8 mouse cellular contexts compared by ENCODE assay signal in genomic region chr2:25582466-25583119, GRCm38 (mm10). TPM values are rescaled to one million over a fixed set of nuclear protein-coding genes. Genes with fewer than 3 reads are reported as not detected.
A peak's percentile ranks its signal among the peaks of the same experiment; 100 is the strongest.
DNase-seq lines count a peak whose midpoint lies in the region; ATAC-seq and TF ChIP-seq lines count a peak whose summit lies in the region.

No protein-coding gene starts in this region.

- peaks cover 4% of the 10 kb centered on the region for H3K4me1 ChIP-seq in kidney, adult 2 months (ENCODE audit: control insufficient read depth, insufficient read depth, low read length)
- H3K4me1 ChIP-seq in forebrain, embryonic 15.5 days = peaks cover 48% of the 10 kb centered on the region
- H3K4me1 ChIP-seq in olfactory bulb, adult 2 months (ENCODE audit: control insufficient read depth, insufficient read depth, low read length) = peaks cover 52% of the 10 kb centered on the region

- H3K36me3 ChIP-seq in kidney, adult 2 months (ENCODE audit: control insufficient read depth, insufficient read depth, low read length) = no peaks in the 10 kb centered on the region; the same call in 1 of the 2 replicates
- peaks cover 30% of the 10 kb centered on the region for H3K36me3 ChIP-seq in forebrain, embryonic 15.5 days

- peak; percentile 56 to 62 for DNase-seq in kidney, postnatal 4 days
- DNase-seq in kidney, adult 2 months = no peak
- DNase-seq in cerebellum, adult 11-12 months = peak; percentile 79
- DNase-seq in left cerebral cortex, adult 2 months (ENCODE audit: extremely low spot score in 1 of 2, low spot score in 2 of 2) = peak; percentile 85 to 88
- no peak for DNase-seq in gastrocnemius, postnatal 25 days
- no peak for DNase-seq in kidney, adult 18-20 months

- no peaks in the 10 kb centered on the region for H3K9me3 ChIP-seq in forebrain, embryonic 15.5 days

- no peak overlapping the region for H3K4me2 ChIP-seq in forebrain, embryonic 15.5 days (replicated peaks)

- intact Hi-C loops in left cerebral cortex, adult 2 months (cut with DNase I) = loop anchor here (5.0 kb wide), 1 partner anchor 35 kb away; the partner anchor contains the start of gene Traf2

- no peak for ATAC-seq in forebrain, embryonic 15.5 days (replicated peaks)

- H3K27me3 ChIP-seq in kidney, adult 2 months (replicated peaks; ENCODE audit: control insufficient read depth, insufficient read depth, low read length) = peaks cover 7% of the 10 kb centered on the region
- H3K27me3 ChIP-seq in forebrain, embryonic 15.5 days = peaks cover 36% of the 10 kb centered on the region

- H3K27ac ChIP-seq in kidney, adult 2 months (ENCODE audit: insufficient read depth, low read depth, low read length) = no peak overlapping the region
- peak overlapping the region; percentile 6; the same call in 1 of the 2 replicates for H3K27ac ChIP-seq in forebrain, embryonic 15.5 days (replicated peaks)
- H3K27ac ChIP-seq in left cerebral cortex, adult 2 months = peak overlapping the region; percentile 96
- H3K27ac ChIP-seq in olfactory bulb, adult 2 months (ENCODE audit: insufficient read depth, low read depth, low read length) = peak overlapping the region; percentile 72

- no peak for TF ChIP-seq POLR2A in kidney, adult 2 months (IDR thresholded peaks at IDR 0.05; ENCODE audit: low read depth, low read length)
- no peak for TF ChIP-seq POLR2A in olfactory bulb, adult 2 months (IDR thresholded peaks at IDR 0.05; ENCODE audit: insufficient read depth, low read depth, low read length)

- H3K9ac ChIP-seq in forebrain, embryonic 15.5 days (replicated peaks) = no peak overlapping the region; the same call in 1 of the 2 replicates

- WGBS in kidney, adult 2 months = 50% methylated on average over 12 of the region's 12 CpGs
- WGBS in forebrain, embryonic 15.5 days = 48% methylated on average over 12 of the region's 12 CpGs
- WGBS in olfactory bulb, adult 2 months = 39% methylated on average over 12 of the region's 12 CpGs

- H3K4me3 ChIP-seq in kidney, adult 2 months (ENCODE audit: insufficient read depth, low read depth, low read length) = no peak overlapping the region
- H3K4me3 ChIP-seq in forebrain, embryonic 15.5 days = no peak overlapping the region
- no peak overlapping the region for H3K4me3 ChIP-seq in left cerebral cortex, adult 2 months
- no peak overlapping the region for H3K4me3 ChIP-seq in olfactory bulb, adult 2 months (ENCODE audit: insufficient read depth, low read depth, low read length)

- no peak for TF ChIP-seq CTCF in kidney, adult 2 months (conservative IDR thresholded peaks at IDR 0.05; ENCODE audit: insufficient read depth, insufficient read length, low read depth, low read length)
- no peak for TF ChIP-seq CTCF in left cerebral cortex, adult 2 months (IDR thresholded peaks at IDR 0.05)
- TF ChIP-seq CTCF in olfactory bulb, adult 2 months (IDR thresholded peaks at IDR 0.05; ENCODE audit: insufficient read depth, low read depth, low read length) = no peak

RNA-seq across cellular contexts. Expression of gene Ajm1, which starts 1.0 kb away (rescaled TPM):
- 0.36 and 0.62 TPM in 2 replicates for polyA plus RNA-seq in kidney, adult 2 months (2012; rRNA removed)
- polyA plus RNA-seq in forebrain, embryonic 15.5 days (2015; fragmentation: Nextera tagmentation; extraction: Ambion mirVana) = 5.5 and 5.9 TPM in 2 replicates
- total RNA-seq in left cerebral cortex, adult 2 months (2021) = 100 to 1,000 TPM; 102 to 104 TPM
- polyA plus RNA-seq in olfactory bulb, adult 2 months (2012; ENCODE audit: insufficient read depth, insufficient read length, low replicate concordance, missing spikeins) = not detected in 2 replicates
- total RNA-seq in gastrocnemius, postnatal 25 days (2021) = not detected

RNA-seq across cellular contexts. Expression of gene Phpt1, which starts 7.6 kb away (rescaled TPM):
- 74.9 and 92.3 TPM in 2 replicates for polyA plus RNA-seq in kidney, adult 2 months (2012; rRNA removed)
- 151 and 158 TPM in 2 replicates for polyA plus RNA-seq in forebrain, embryonic 15.5 days (2015; fragmentation: Nextera tagmentation; extraction: Ambion mirVana)
- 10 to 100 TPM; 64.0 to 70.5 TPM for total RNA-seq in left cerebral cortex, adult 2 months (2021)
- polyA plus RNA-seq in olfactory bulb, adult 2 months (2012; ENCODE audit: insufficient read depth, insufficient read length, low replicate concordance, missing spikeins) = not detected in 2 replicates
- total RNA-seq in gastrocnemius, postnatal 25 days (2021) = 10 to 100 TPM; 50.1 to 53.7 TPM

RNA-seq across cellular contexts. Expression of gene Mamdc4, which starts 7.9 kb away (rescaled TPM):
- 1.3 and 2.3 TPM in 2 replicates for polyA plus RNA-seq in kidney, adult 2 months (2012; rRNA removed)
- 4.2 and 5.3 TPM in 2 replicates for polyA plus RNA-seq in forebrain, embryonic 15.5 days (2015; fragmentation: Nextera tagmentation; extraction: Ambion mirVana)
- total RNA-seq in left cerebral cortex, adult 2 months (2021) = 1 to 10 TPM; 1.8 to 2.6 TPM
- not detected in 2 replicates for polyA plus RNA-seq in olfactory bulb, adult 2 months (2012; ENCODE audit: insufficient read depth, insufficient read length, low replicate concordance, missing spikeins)
- total RNA-seq in gastrocnemius, postnatal 25 days (2021) = 1 to 10 TPM; 1.7 to 3.2 TPM

RNA-seq across cellular contexts. Expression of gene Edf1, which starts 24.9 kb away (rescaled TPM):
- 195 and 198 TPM in 2 replicates for polyA plus RNA-seq in kidney, adult 2 months (2012; rRNA removed)
- 368 and 393 TPM in 2 replicates for polyA plus RNA-seq in forebrain, embryonic 15.5 days (2015; fragmentation: Nextera tagmentation; extraction: Ambion mirVana)
- 100 to 1,000 TPM; 190 to 202 TPM for total RNA-seq in left cerebral cortex, adult 2 months (2021)
- not detected in 2 replicates for polyA plus RNA-seq in olfactory bulb, adult 2 months (2012; ENCODE audit: insufficient read depth, insufficient read length, low replicate concordance, missing spikeins)
- 100 to 1,000 TPM; 142 to 162 TPM for total RNA-seq in gastrocnemius, postnatal 25 days (2021)

RNA-seq across cellular contexts. Expression of gene Rabl6, which starts 25.7 kb away (rescaled TPM):
- polyA plus RNA-seq in kidney, adult 2 months (2012; rRNA removed) = 53.8 and 58.9 TPM in 2 replicates
- polyA plus RNA-seq in forebrain, embryonic 15.5 days (2015; fragmentation: Nextera tagmentation; extraction: Ambion mirVana) = 78.8 and 81.1 TPM in 2 replicates
- total RNA-seq in left cerebral cortex, adult 2 months (2021) = 100 to 1,000 TPM; 157 to 163 TPM
- not detected in 2 replicates for polyA plus RNA-seq in olfactory bulb, adult 2 months (2012; ENCODE audit: insufficient read depth, insufficient read length, low replicate concordance, missing spikeins)
- 10 to 100 TPM; 63.5 to 67.8 TPM for total RNA-seq in gastrocnemius, postnatal 25 days (2021)

Comparison
In these comparisons a context has a peak if more than half of its experiments do, and no peak if none do; other contexts are left out.
1. DNase-seq: peak in kidney, postnatal 4 days (2 of 2), cerebellum, adult 11-12 months (single experiment) and left cerebral cortex, adult 2 months (2 of 2); none in kidney, adult 2 months (single experiment), gastrocnemius, postnatal 25 days (single experiment) and kidney, adult 18-20 months (single experiment).
2. RNA of gene Phpt1, which starts 7.6 kb away (polyA plus RNA-seq): 151 to 158 TPM in forebrain, embryonic 15.5 days and 74.9 to 92.3 TPM in kidney, adult 2 months; not detected in olfactory bulb, adult 2 months; every median in the first group is over 10 times any median in the second.